Mouse (Mus musculus) C2C12 (cell line): ENCODE data around the gene Slc4a1. TPM values are rescaled to one million over a fixed set of nuclear protein-coding genes. Genes with fewer than 3 reads are reported as not detected.

Experiments
- H3K27me3 ChIP-seq: one replicate; pipeline ENCODE4 v1.6.1; 2011; ENCODE audit not compliant: control insufficient read depth, insufficient read depth, insufficient read length
- H3K36me3 ChIP-seq: one replicate; pipeline ENCODE4 v1.6.1; 2011; ENCODE audit not compliant: control insufficient read depth, insufficient read depth
- H3K4me3 ChIP-seq: one replicate; pipeline ENCODE4 v1.5.1; 2011; ENCODE audit warnings: mild to moderate bottlenecking, control low read depth; ENCODE audit not compliant: poor library complexity, insufficient read depth, severe bottlenecking
- H3K79me2 ChIP-seq: one replicate; pipeline ENCODE4 v1.6.1; 2011; ENCODE audit not compliant: control insufficient read depth, insufficient read depth
- H3K79me3 ChIP-seq: one replicate; pipeline ENCODE4 v1.6.1; 2011; ENCODE audit warnings: low read depth, control low read depth
- H3ac ChIP-seq: one replicate; pipeline ENCODE3; 2011; ENCODE audit warnings: low read depth; ENCODE audit not compliant: control insufficient read depth, insufficient read length
- CEBPB ChIP-seq: IDR thresholded peaks from one replicate; pipeline ENCODE4 v1.6.1; 2011; ENCODE audit warnings: low read depth, mild to moderate bottlenecking, control low read depth, moderate library complexity
- CTCF ChIP-seq: IDR thresholded peaks from one replicate; pipeline ENCODE4 v1.5.1; 2011; ENCODE audit not compliant: control insufficient read depth, insufficient read depth, insufficient read length
- FOSL1 ChIP-seq: IDR thresholded peaks from one replicate; pipeline ENCODE4 v1.8.0; 2011; ENCODE audit warnings: mild to moderate bottlenecking, low read length; ENCODE audit not compliant: poor library complexity, insufficient read depth, severe bottlenecking
- MAX ChIP-seq: IDR thresholded peaks from one replicate; pipeline ENCODE4 v1.6.1; 2011; ENCODE audit warnings: mild to moderate bottlenecking, control low read depth
- MYOD1 ChIP-seq: IDR thresholded peaks from one replicate; pipeline ENCODE4 v1.6.1; 2011; ENCODE audit warnings: low read depth; ENCODE audit not compliant: control insufficient read depth, insufficient read length
- MYOG ChIP-seq: IDR thresholded peaks from one replicate; pipeline ENCODE4 v1.6.1; 2011; ENCODE audit not compliant: control insufficient read depth, insufficient read length; ENCODE audit errors: extremely low read depth
- USF1 ChIP-seq: IDR thresholded peaks from one replicate; pipeline ENCODE4 v1.6.1; 2011; ENCODE audit warnings: low read depth, mild to moderate bottlenecking, control low read depth, moderate library complexity
- polyA plus RNA-seq: library from polyadenylated mRNA; unstranded; fragments of >200 nt; fragmentation: generic; extraction: Trizol; gene quantifications from one replicate; pipeline ENCODE4 v1.2.1, GENCODE M21; 2012; ENCODE audit warnings: missing spikeins

Gene Slc4a1
- polyA plus RNA-seq, 1 experiment, result not detected

GRCm38 (mm10) chr11:102352378-102352777 is 13.6 kb downstream of the Slc4a1 start:
- H3K36me3 ChIP-seq, result no peaks in the 10 kb centered on the region
- H3K27me3 ChIP-seq, result peaks cover 88% of the 10 kb centered on the region
- H3K79me2 ChIP-seq, result no peaks in the 10 kb centered on the region
- no peaks in the 10 kb centered on the region for H3K79me3 ChIP-seq
- no peak overlapping the region for H3ac ChIP-seq
- H3K4me3 ChIP-seq, result no peak overlapping the region
- no peak for TF ChIP-seq CEBPB
- no peak for TF ChIP-seq FOSL1
- no peak for TF ChIP-seq MYOG
- TF ChIP-seq CTCF, result no peak
- no peak for TF ChIP-seq MAX
- no peak for TF ChIP-seq MYOD1
- no peak for TF ChIP-seq USF1

GRCm38 (mm10) chr11:102350981-102351523 is 15.0 kb downstream of the Slc4a1 start:
- Histone ChIP-seq H3K79me3 (no peaks in the 10 kb centered on the region), H3K27me3 (peaks cover 75% of the 10 kb centered on the region), H3K79me2 (no peaks in the 10 kb centered on the region), H3K36me3 (no peaks in the 10 kb centered on the region), H3ac (no peak overlapping the region), H3K4me3 (no peak overlapping the region)
- TF ChIP-seq FOSL1 (no peak), MYOD1 (no peak), CEBPB (no peak), MYOG (no peak), CTCF (no peak), MAX (no peak), USF1 (no peak)

DNA sequence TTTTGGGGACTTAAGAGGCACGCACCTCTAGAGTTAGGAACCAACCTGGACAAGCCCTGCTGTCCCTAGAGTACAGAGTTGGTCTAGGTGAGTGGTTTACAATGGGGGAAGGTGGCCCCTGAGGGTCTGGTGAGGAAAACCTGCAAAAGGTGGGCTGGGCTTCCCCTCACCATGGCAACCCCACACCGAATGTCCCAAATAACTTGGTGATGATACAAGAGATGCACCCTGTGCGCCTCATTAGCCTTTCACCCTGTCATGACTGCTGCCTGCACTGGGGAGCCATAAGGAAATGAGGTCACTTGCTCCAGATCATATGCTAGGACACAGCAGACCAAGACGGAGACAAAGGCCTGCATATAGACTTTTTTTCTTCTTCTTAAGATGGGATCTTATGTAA is 15.6 kb downstream of the Slc4a1 start:
- no peak for TF ChIP-seq CTCF
- no peak for TF ChIP-seq FOSL1
- TF ChIP-seq CEBPB, result no peak
- TF ChIP-seq MYOD1, result no peak
- TF ChIP-seq MAX, result no peak
- no peak for TF ChIP-seq USF1
- no peak for TF ChIP-seq MYOG
- H3K27me3 ChIP-seq, result peaks cover 69% of the 10 kb centered on the region

GRCm38 (mm10) chr11:102349189-102349954 is 16.6 kb downstream of the Slc4a1 start:
- H3K4me3 ChIP-seq, result no peak overlapping the region
- H3K79me3 ChIP-seq, result no peaks in the 10 kb centered on the region
- H3ac ChIP-seq, result no peak overlapping the region
- no peaks in the 10 kb centered on the region for H3K36me3 ChIP-seq
- TF ChIP-seq CTCF, result no peak
- no peak for TF ChIP-seq MAX
- no peak for TF ChIP-seq CEBPB
- TF ChIP-seq USF1, result no peak
- TF ChIP-seq MYOG, result no peak
- TF ChIP-seq FOSL1, result no peak
- TF ChIP-seq MYOD1, result no peak
- H3K79me2 ChIP-seq, result no peaks in the 10 kb centered on the region
- H3K27me3 ChIP-seq, result peaks cover 75% of the 10 kb centered on the region

More for the DNA sequence above, 15.6 kb downstream of the Slc4a1 start:
- no peak overlapping the region for H3K4me3 ChIP-seq
- no peaks in the 10 kb centered on the region for H3K79me3 ChIP-seq
- H3K36me3 ChIP-seq, result no peaks in the 10 kb centered on the region
- H3ac ChIP-seq, result no peak overlapping the region
- H3K79me2 ChIP-seq, result no peaks in the 10 kb centered on the region

GRCm38 (mm10) chr11:102348771-102349170 is 17.2 kb downstream of the Slc4a1 start:
- Histone ChIP-seq H3K79me2 (no peaks in the 10 kb centered on the region), H3K27me3 (peaks cover 75% of the 10 kb centered on the region), H3K79me3 (no peaks in the 10 kb centered on the region), H3ac (no peak overlapping the region), H3K4me3 (no peak overlapping the region), H3K36me3 (no peaks in the 10 kb centered on the region)
- TF ChIP-seq CEBPB, result no peak
- no peak for TF ChIP-seq MYOG
- TF ChIP-seq CTCF, result no peak
- no peak for TF ChIP-seq MYOD1
- TF ChIP-seq MAX, result no peak
- TF ChIP-seq FOSL1, result no peak
- no peak for TF ChIP-seq USF1
